Mouse (Mus musculus) ES-Bruce4 (cell line): Measurements from ENCODE around the gene 4930412O13Rik. TPM values are rescaled to one million over a fixed set of nuclear protein-coding genes. Genes with fewer than 3 reads are reported as not detected.

Experiments
- H3K27ac ChIP-seq: 2 replicates; pipeline ENCODE4 v1.5.1; 2012; ENCODE audit warnings: low read length, inconsistent platforms; ENCODE audit not compliant: insufficient read depth
- H3K27me3 ChIP-seq: 2 replicates; pipeline ENCODE4 v1.6.1; 2012; ENCODE audit warnings: mild to moderate bottlenecking, low read length, inconsistent platforms; ENCODE audit not compliant: control insufficient read depth, poor library complexity, insufficient read depth, severe bottlenecking
- H3K36me3 ChIP-seq: 2 replicates; pipeline ENCODE4 v1.6.1; 2012; ENCODE audit warnings: inconsistent platforms, mild to moderate bottlenecking, low read length, moderate library complexity; ENCODE audit not compliant: control insufficient read depth, poor library complexity, insufficient read depth, severe bottlenecking
- H3K4me1 ChIP-seq: one replicate; pipeline ENCODE4 v1.8.1; 2011; ENCODE audit warnings: low read length; ENCODE audit not compliant: control insufficient read depth, insufficient read depth
- H3K4me3 ChIP-seq: 2 replicates; pipeline ENCODE4 v1.5.1; 2011; ENCODE audit warnings: low read depth, mild to moderate bottlenecking, low read length
- H3K9ac ChIP-seq: 2 replicates; pipeline ENCODE4 v1.6.1; 2012; ENCODE audit warnings: low read depth, mild to moderate bottlenecking, inconsistent platforms; ENCODE audit not compliant: poor library complexity, severe bottlenecking
- H3K9me3 ChIP-seq: replicated peaks from 2 replicates; pipeline ENCODE4 v1.6.1; 2012; ENCODE audit warnings: mild to moderate bottlenecking, low read length, inconsistent platforms; ENCODE audit not compliant: control insufficient read depth, poor library complexity, insufficient read depth, severe bottlenecking
- CTCF ChIP-seq: IDR thresholded peaks from one replicate; pipeline ENCODE4 v1.8.1; 2011; ENCODE audit warnings: low read depth, low read length
- EP300 ChIP-seq: IDR thresholded peaks from 2 replicates; pipeline ENCODE4 v1.6.1; 2011; ENCODE audit warnings: low read depth, low read length; ENCODE audit not compliant: insufficient read depth
- POLR2A ChIP-seq: IDR thresholded peaks from one replicate; pipeline ENCODE4 v1.8.1; 2011; ENCODE audit warnings: low read length; ENCODE audit not compliant: insufficient read depth
- polyA plus RNA-seq: library from polyadenylated mRNA; stranded (reverse); fragments of >200 nt; gene quantifications from 2 replicates; pipeline ENCODE4 v1.2.4, GENCODE M21; 2011; ENCODE audit warnings: low read depth; ENCODE audit not compliant: missing spikeins, insufficient read depth, insufficient read length

Gene 4930412O13Rik
- polyA plus RNA-seq, 1 experiment, result not detected

DNA sequence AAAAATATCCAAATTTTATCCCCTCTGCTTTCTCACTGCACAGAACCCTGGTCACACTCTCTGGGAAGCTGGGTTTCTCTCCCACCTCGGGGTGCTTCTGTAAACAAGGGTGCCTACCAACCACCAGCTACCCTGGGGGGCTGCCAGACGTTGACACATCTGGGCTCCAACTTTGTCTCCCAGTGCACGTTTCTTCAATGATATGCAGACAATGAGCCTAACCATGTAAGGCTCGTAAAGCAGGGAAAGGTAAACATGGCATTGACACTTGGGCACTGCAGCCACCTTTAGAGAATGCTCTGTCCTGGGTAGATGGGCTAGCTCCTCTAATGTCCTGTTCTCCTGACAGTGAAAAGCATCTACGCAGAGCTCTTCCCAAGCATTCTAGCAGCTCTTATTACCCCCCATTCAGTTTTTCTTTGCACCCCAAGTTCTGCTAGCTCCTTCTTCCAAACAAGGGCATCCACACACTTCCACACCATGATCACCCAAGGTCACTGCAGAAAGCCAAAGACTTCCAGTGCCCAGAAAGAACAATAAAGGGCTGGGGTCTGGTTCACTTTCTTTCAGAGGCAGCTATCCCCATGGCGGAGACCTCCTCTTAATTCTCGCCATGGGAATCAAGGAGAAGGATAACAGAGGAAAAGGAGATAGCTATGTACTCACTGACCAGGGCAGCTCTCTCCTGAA is 6.0 kb downstream of the 4930412O13Rik start:
- no peaks in the 10 kb centered on the region for H3K36me3 ChIP-seq
- H3K9ac ChIP-seq, result no peak overlapping the region
- H3K27me3 ChIP-seq, result peaks cover 51% of the 10 kb centered on the region
- H3K27ac ChIP-seq, result no peak overlapping the region
- H3K4me3 ChIP-seq, result no peak overlapping the region
- TF ChIP-seq POLR2A (no peak), EP300 (no peak), CTCF (no peak)
- no peaks in the 10 kb centered on the region for H3K9me3 ChIP-seq
- H3K4me1 ChIP-seq, result no peaks in the 10 kb centered on the region

DNA sequence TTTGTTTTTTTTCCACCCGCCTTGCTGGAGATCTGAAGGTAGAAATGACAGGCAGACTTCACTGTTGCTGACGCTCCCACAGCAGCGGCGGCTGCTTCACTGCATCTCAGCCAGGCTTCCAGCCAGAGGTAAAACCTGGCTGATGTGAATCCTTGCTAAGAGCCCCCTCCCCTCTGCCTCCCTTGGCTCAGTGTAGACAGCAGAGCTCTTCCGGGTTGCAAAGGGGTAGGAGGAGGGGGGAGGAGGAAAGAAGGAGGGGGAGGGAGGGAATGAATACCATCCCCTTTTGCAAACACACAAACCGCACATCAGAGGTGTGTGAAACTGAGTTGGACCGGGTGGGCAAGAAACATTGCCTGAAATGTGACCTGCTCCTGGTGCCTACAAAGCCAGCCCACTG is 6.6 kb downstream of the 4930412O13Rik start:
- Histone ChIP-seq H3K36me3 (no peaks in the 10 kb centered on the region), H3K27ac (no peak overlapping the region), H3K27me3 (peaks cover 46% of the 10 kb centered on the region), H3K4me1 (no peaks in the 10 kb centered on the region), H3K9me3 (no peaks in the 10 kb centered on the region), H3K9ac (no peak overlapping the region), H3K4me3 (no peak overlapping the region)
- TF ChIP-seq CTCF (no peak), EP300 (no peak), POLR2A (no peak)

DNA sequence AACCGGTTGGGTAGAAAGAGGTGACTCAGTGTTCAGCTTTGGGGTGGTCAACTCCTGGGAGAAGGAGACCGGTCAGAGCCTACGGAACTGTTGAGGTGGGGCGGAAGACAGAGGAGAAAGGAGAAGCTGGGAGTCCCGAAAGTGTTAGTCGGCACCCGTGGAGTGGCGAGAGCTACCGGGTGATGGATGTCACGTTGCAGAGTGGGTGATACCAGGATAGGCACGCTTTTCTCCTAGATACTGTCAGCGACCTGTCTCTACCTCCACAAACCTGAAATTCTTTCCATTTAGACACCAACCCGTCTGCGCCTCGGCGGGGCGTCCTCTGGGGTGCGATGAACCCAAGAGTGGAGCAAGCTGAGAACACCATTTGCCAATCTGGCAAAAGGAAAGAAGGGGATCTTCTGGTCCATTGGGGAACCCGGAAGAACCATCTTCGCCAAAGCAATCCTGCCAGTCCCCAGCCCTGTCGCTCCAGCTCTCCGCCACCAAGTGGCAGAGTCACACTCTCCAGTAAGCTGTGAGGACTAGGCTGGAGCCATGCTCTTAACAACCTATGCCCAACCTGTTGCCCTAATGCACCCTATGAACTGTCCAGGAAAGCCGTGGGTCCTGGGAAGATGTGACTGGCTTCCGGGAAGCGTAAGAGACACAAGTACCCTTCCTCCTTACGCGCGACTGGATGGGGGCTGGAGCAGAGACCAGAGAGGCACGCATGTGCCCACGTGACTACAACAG is 8.0 kb downstream of the 4930412O13Rik start, which contains the start of gene 9230102O04Rik:
TSS of gene 9230102O04Rik (minus strand) at position 628 of the 738 bp plus-strand sequence.
- no peaks in the 10 kb centered on the region for H3K4me1 ChIP-seq
- TF ChIP-seq EP300, result no peak
- peak; percentile 43 for TF ChIP-seq CTCF
- no peaks in the 10 kb centered on the region for H3K36me3 ChIP-seq
- no peaks in the 10 kb centered on the region for H3K9me3 ChIP-seq
- H3K9ac ChIP-seq, result 0 out of 2 replicates have a peak within 1 kb of the TSS, but pooled peaks have one; percentile 13
- H3K27ac ChIP-seq, result no peak within 1 kb of the TSS
- H3K27me3 ChIP-seq, result peaks cover 32% of the 10 kb centered on the region
- peak within 1 kb of the TSS; percentile 55 for H3K4me3 ChIP-seq

DNA sequence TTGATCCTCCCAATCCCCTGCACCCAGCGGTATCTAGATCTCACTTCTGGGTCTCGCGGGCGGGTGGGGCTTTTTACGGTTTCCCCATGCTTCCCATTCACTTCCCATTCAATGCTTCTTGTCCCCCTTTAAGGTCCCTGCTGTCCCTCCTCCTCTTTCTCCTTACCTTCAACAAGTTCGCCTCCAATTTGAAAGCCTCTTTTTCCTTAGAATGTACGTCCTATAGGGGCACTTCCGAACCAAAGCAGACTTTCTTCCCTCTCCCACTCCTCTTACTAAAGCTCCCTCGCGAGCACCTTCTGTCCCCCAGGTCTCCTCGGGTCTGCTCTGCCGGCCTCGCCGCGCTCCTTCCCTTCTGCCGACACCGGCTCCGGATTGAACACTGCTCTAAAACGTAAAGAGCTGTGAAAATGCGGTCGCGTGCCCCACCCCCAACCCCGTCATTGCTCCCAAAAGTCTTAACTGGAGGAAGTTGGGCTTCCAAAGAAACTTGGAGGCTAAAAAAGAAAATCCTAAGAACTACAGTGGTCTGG is 8.7 kb downstream of the 4930412O13Rik start, which contains the start of gene Gata3:
TSS of gene Gata3 (minus strand) at position 384 of the 533 bp plus-strand sequence.
- no peaks in the 10 kb centered on the region for H3K4me1 ChIP-seq
- 0 out of 2 replicates have a peak within 1 kb of the TSS, but pooled peaks have one; percentile 13 for H3K9ac ChIP-seq
- H3K9me3 ChIP-seq, result no peaks in the 10 kb centered on the region
- no peak for TF ChIP-seq POLR2A
- no peak for TF ChIP-seq CTCF
- no peak for TF ChIP-seq EP300
- peak within 1 kb of the TSS; percentile 55 for H3K4me3 ChIP-seq
- no peak within 1 kb of the TSS for H3K27ac ChIP-seq
- H3K36me3 ChIP-seq, result no peaks in the 10 kb centered on the region
- peaks cover 26% of the 10 kb centered on the region for H3K27me3 ChIP-seq

DNA sequence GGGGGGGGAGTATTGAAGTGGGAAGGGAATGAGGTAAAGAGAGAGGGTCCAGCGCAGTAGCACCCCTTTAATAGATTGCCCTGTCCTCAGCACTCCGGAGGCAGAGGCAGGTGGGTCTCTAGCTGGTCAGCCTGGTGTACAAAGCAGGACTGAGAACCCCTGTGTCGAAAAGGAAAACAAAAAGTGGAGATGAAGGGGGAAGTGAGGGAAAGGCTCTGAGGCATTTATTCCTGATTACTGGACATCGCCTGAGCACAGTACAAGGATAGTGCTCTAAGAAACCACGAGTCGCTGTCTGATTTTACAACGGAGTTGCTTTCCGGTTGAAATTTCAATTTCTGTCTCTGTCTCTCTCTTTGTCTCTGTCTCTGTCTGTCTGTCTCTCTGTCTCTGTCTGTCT is 9.2 kb downstream of the 4930412O13Rik start:
- Histone ChIP-seq H3K36me3 (no peaks in the 10 kb centered on the region), H3K27ac (no peak overlapping the region), H3K27me3 (peaks cover 23% of the 10 kb centered on the region), H3K9me3 (no peaks in the 10 kb centered on the region), H3K4me1 (no peaks in the 10 kb centered on the region), H3K4me3 (no peak overlapping the region), H3K9ac (no peak overlapping the region)
- no peak for TF ChIP-seq EP300
- TF ChIP-seq POLR2A, result no peak
- no peak for TF ChIP-seq CTCF

DNA sequence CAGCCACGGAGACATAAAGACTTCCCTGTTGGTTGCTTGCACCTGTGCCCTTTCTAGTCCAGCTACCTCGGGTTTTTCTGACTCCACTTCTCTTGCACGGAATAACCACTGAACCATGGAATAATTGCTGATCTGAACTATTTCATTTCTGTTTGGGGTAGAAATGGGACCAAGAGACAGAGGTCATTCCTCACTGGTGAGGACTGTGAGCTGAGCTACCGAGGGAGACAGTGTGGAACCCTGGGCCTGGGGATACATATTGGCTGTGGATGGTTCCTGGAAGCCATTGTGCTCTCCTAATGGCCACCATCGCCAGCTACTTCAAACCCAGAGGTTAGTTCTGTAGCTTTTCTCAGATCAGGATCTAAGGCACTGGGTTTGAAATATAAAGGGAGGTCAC is 9.9 kb downstream of the 4930412O13Rik start:
- H3K4me1 ChIP-seq, result no peaks in the 10 kb centered on the region
- peaks cover 22% of the 10 kb centered on the region for H3K27me3 ChIP-seq
- no peak overlapping the region for H3K9ac ChIP-seq
- no peaks in the 10 kb centered on the region for H3K9me3 ChIP-seq
- H3K27ac ChIP-seq, result no peak overlapping the region
- no peak overlapping the region for H3K4me3 ChIP-seq
- H3K36me3 ChIP-seq, result no peaks in the 10 kb centered on the region
- TF ChIP-seq EP300 (no peak), POLR2A (no peak), CTCF (no peak)
